Mouse (Mus musculus): Measurements from ENCODE around the gene Madd.

DNA sequence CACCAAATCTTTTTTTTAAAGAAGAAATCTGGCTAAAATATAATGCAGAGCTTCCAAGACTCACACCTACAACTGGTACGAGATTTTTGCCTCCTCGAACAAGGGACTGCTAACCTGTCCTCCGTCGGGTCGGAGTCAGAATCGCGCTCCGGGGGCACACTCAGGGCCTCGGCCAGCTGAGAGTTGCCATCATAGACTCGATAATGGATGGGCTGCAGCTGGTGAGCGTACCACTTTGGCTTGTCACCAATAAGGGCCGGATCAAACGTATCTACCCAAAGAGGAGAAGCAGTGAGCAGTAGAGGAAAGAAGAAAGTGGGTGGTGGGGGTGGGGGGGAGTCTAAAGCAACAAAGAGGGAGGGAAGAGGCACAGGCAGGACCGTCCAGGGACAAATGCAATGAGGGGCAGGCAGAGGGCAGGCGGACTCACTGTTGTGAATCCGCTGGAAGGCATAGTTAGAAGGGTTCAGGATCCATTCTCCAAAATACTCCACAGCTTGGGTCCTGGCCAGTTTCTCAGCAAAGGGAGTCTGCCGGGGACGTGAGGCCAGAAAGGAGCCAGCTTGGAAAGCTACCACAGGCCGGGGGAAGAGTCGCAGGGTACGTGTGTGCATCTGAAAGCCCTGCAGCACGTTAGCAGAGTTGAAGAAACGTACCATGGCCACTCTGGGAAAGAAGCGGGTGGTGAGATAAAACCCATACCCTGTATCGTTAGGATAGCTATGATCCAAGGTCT is 13.9 kb downstream of the Madd start:
- TF ChIP-seq POLR2A (IDR thresholded peaks at IDR 0.05; ENCODE audit: control insufficient read depth, low read depth, low read length): no peak
- no peak for TF ChIP-seq CTCF (IDR thresholded peaks at IDR 0.05; ENCODE audit: control insufficient read depth, insufficient read depth, insufficient replicate concordance, low read depth, low read length)

Measured in testis, adult 2 months (tissue).